Mouse (Mus musculus): ENCODE results near the gene Lcn3.
"Not testable (repeated sequence)": the region's sequence is repeated elsewhere in the genome, so short reads cannot be mapped to it uniquely, and the experiment has no call there.

The Lcn3 gene

GRCm38 (mm10) chr2:25765269-25765668 is at the start of gene Lcn3:
Gene Lcn3 (plus strand): TSS chr2:25765569.
- in situ Hi-C loops (cut with MboI, MseI) = no loop called here

GRCm38 (mm10) chr2:25717222-25717621 is 48.1 kb upstream of the Lcn3 start:
- in situ Hi-C loops (cut with MboI, MseI) = no loop called here

DNA sequence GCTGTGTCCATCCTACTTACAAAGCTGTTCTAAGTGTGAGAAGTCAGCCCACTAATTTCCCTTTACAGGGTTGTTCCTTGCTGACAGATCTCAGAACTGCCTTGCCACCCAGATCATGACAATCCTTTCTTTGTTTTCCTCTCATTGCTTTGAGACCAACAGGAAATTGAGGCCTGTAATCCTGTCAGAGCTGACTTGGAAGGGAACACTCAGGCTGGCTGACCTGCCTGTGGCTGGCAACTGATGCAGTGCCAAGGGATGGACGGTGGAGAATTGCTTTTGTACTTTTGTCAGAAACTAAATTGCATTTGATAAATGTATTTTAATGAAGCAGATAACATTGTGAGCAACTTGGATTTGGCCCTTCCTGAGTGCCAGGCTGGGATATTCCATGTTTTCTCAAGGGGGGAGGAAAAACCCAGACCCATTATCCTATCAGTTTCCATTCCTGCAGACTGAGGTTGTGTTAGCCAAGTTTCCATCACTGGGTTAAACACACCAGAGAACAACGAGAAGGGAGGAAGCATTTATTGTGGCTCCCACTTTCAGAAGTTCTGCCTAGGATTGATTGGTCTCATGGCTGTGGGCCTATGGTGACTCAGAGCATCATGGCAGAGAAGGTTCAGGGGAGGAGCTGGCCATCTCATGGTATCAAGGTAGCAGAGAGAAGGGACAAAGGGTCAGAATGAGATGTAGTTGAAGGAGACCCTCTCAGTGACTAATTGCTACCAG is 32.0 kb upstream of the Lcn3 start:
- in situ Hi-C loops (cut with MboI, MseI) = no loop called here

GRCm38 (mm10) chr2:25736709-25737108 is 28.7 kb upstream of the Lcn3 start, which contains the start of gene Obp2b:
Gene Obp2b (plus strand): TSS chr2:25737009.
- in situ Hi-C loops (cut with MboI, MseI) = loop anchor here (5.0 kb wide), 1 partner anchor 96 kb away; no protein-coding TSS in a partner anchor

DNA sequence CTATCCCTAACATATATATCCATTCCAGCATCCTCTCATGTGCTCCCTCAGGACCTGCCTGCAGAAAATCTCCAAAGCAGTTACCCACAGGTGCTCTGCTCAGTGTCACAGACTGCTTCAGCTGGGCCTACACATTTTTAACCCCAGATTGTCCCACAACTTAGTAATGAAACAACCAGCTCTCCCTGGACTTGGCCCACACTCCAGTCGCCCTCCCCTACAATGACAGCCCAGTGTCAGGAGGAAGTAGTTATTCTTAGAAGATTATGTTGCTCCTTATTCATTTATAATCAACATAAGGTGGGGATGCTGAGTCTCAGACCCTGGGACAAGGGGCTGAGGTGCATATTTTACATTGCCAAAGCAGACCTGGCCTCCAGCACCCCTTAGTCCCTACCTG is 23.7 kb upstream of the Lcn3 start:
- in situ Hi-C loops (cut with MboI, MseI) = no loop called here

DNA sequence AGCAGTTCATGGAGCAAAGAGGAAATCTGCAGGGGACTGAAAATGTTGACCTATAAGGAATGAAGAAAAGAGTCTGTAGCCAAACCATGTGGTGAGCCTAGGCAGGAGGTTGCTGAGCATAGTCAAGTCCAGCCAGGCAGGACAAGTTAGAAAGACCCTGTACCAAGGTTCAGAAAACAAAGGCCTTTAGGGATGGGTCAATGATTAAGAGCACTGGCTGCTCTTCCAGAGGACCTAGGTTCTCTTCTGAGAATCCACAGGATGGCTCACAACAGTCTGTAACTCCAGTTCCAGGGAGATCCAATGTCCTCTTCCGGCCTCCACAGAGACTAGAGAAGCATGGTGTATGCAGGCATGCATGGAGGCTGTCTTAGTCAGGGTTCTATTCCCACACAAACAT is 11.2 kb upstream of the Lcn3 start:
- in situ Hi-C loops (cut with MboI, MseI) = no loop called here

DNA sequence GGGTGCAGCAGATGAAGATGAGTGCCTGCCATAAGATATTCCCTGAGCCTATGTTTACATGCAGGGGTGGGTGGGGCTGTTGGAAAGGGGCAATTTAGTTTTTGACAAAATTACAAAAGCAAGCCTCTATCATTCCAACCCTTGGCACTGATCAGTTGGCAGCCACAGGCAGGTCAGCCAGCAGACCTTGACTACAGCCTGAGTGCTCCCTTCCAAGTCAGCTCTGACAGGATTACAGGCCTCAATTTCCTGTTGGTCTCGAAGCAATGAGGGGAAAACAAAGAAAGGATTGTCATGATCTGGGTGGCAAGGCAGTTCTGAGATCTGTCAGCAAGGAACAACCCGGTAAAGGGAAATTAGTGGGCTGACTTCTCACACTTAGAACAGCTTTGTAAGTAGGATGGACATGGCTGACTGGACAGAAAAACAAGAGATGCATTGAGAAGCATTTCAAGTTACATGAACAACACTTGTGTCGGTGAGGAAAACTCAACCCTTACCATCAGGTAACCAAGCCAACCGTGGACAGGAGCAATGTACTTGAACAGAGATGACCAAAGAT is 7.2 kb upstream of the Lcn3 start:
- in situ Hi-C loops (cut with MboI, MseI) = no loop called here

- in situ Hi-C loops (cut with MboI, MseI) = no loop called here
Observed at GRCm38 (mm10) chr2:25767764-25768163, 2.4 kb downstream of the Lcn3 start.

GRCm38 (mm10) chr2:25773507-25773906 is 8.1 kb downstream of the Lcn3 start:
- in situ Hi-C loops (cut with MboI, MseI) = no loop called here

GRCm38 (mm10) chr2:25774640-25775039 is 9.3 kb downstream of the Lcn3 start:
- in situ Hi-C loops (cut with MboI, MseI) = no loop called here

GRCm38 (mm10) chr2:25775991-25776390 is 10.6 kb downstream of the Lcn3 start:
- in situ Hi-C loops (cut with MboI, MseI) = no loop called here

- in situ Hi-C loops (cut with MboI, MseI) = no loop called here
Observed at GRCm38 (mm10) chr2:25776717-25777116, 11.3 kb downstream of the Lcn3 start, which contains the start of gene Lcn11. Gene Lcn11 (plus strand): TSS chr2:25777017.

- in situ Hi-C loops (cut with MboI, MseI) = no loop called here
Observed at GRCm38 (mm10) chr2:25779076-25779475, 13.7 kb downstream of the Lcn3 start.

- in situ Hi-C loops (cut with MboI, MseI) = no loop called here
Observed at GRCm38 (mm10) chr2:25780921-25781320, 15.6 kb downstream of the Lcn3 start.

GRCm38 (mm10) chr2:25781957-25782356 is 16.6 kb downstream of the Lcn3 start, which contains the start of gene Gm13539:
Gene Gm13539 (plus strand): TSS chr2:25782257.
- in situ Hi-C loops (cut with MboI, MseI) = no loop called here

DNA sequence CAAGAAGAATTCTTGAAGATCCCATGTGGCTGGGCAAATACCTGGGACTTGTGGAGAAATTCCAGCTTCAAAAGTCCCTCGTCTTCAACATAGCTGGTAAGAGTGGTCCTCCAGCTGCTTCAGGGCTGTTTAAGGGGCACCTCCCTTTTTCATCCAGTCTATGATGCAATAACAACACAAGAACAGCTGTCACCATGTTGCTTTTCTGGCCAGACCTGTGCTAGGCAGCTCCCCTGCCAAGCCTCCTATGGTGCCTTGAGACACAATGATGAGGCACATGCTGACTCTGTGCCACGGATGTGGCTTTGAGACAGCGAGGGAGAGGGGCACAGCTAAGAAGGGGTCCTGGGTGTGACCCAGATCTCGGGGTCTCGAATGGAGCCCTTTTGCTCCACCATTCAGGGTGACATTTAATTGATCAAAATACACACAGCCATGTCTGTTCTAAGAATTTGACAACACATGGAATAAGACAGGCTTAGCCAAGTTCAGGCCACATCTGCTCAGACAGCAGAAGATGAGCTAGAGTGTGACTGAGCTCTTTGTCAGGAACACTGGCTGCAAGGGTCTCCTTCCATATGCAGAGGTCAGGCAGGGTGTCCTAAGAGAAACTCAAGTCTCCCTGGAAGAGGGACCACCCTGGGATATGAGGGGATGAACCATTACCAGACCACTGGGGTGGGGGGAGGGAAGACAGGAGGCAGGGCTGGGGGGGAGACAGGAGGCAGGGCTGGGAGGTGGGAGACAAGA is 20.4 kb downstream of the Lcn3 start:
- in situ Hi-C loops (cut with MboI, MseI) = no loop called here

- in situ Hi-C loops (cut with MboI, MseI) = no loop called here
Observed at GRCm38 (mm10) chr2:25789092-25789491, 23.7 kb downstream of the Lcn3 start.

DNA sequence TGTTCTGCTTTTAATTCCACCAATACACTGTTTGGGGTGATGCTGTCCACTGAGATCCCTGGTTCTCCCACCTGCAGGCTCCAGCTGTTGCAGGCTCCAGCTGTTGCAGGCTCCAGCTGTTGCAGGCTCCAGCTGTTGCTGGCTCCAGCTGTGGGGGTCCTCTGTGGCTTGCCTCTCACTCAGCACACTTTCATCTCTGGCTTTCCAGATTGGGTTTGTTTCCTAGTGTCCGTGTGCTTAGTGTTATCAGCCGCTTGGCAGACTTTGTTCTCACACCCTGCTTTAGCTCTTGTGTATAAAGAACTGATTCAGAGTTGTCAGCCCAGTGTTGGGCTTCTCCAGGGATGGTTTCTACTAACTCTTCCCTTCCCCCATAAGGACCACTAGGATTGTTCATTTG is 32.3 kb downstream of the Lcn3 start:
- in situ Hi-C loops (cut with MboI, MseI) = no loop called here

DNA sequence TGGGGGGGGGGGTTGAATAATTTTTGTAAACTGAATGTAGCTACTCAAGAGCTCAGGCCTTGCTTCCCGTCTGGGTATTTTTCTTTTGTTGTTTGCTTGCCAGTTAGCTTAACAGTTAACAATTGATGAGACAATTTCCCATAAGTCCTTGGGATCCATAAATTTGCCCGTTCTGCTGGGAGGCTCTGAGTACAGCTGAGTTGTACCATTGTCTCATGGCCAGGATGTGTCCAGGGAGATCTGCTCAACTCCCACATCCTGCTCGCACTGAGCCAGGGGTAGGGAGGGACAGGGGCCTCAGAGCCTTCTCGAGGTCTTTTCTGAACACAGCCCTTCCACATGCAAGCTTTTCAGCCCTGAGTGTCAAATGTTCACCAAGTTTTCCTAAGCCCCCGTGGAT is 32.7 kb downstream of the Lcn3 start:
- in situ Hi-C loops (cut with MboI, MseI) = no loop called here

GRCm38 (mm10) chr2:25811711-25812110 is 46.3 kb downstream of the Lcn3 start:
- in situ Hi-C loops (cut with MboI, MseI) = no loop called here

DNA sequence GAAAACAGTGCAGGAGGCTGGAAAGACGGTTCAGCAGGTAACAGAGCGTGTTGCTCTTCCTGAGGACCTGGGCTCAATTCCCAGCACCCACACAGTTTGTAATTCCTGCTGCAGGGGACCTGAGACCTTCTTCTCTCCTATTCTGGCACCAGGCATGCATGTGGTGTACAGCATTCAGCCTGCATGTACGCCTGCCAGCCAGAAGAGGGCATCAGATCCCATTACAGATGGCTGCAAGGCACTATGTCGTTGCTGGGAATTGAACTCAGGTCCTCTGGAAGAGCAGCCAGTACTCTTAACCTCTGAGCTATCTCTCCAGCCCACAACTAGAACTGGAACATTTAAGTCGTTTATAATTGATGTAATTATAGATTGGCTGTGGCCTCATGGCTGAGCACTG is 48.0 kb downstream of the Lcn3 start:
- in situ Hi-C loops (cut with MboI, MseI) = no loop called here

GRCm38 (mm10) chr2:25815748-25816147 is 50.4 kb downstream of the Lcn3 start, which contains the start of gene Glt6d1:
Gene Glt6d1 (minus strand): TSS chr2:25815848.
- in situ Hi-C loops (cut with MboI, MseI) = not testable (repeated sequence)
